Mouse (Mus musculus) heart, postnatal 0 days (tissue): ENCODE data around the gene Tmem110.

Source experiments
- CTCF ChIP-seq: IDR thresholded peaks from 2 replicates; pipeline ENCODE4 v1.5.1; 2016; ENCODE audit warnings: antibody characterized with exemption, control low read depth, low read depth
- EP300 ChIP-seq: IDR thresholded peaks from 2 replicates; pipeline ENCODE4 v1.6.1; 2016; ENCODE audit warnings: antibody characterized with exemption, low read depth

DNA sequence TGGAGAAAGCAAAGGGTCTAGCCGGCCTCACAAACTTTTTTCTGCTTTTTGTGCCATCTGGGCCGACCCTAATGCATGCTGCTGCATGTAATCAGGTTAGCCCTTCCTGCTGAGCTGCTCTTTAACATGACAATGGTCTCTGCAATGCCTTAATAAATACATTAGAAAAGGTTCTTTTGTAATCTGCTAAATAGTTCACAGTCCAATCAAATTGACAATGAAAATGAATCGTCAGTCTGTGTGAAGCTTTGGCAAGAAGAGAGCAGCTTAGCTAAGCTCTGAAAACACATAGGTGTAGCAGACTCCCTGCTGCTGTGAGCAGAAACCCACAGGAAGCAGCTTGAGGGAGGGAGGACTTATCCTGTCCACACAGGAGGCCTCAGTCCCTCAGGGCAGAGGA lies 74.6 kb downstream of the Tmem110 start:
- TF ChIP-seq CTCF (no peak), EP300 (no peak)
